Mouse (Mus musculus) liver, adult 2 months (tissue): ENCODE results near the gene Tcf25.

ENCODE experiments used
- CTCF ChIP-seq: fragments of 200-500 bp; IDR thresholded peaks from 2 replicates; pipeline ENCODE4 v1.5.1; 2011; ENCODE audit warnings: low read depth, low read length, control low read depth
- POLR2A ChIP-seq: fragments of 200-500 bp; IDR thresholded peaks from 2 replicates; pipeline ENCODE4 v1.6.1; 2011; ENCODE audit warnings: low read length, control low read depth; ENCODE audit not compliant: insufficient read depth; ENCODE audit errors: extremely low read depth

- TF ChIP-seq CTCF (no peak), POLR2A (no peak)
Observed at GRCm38 (mm10) chr8:123452149-123452548, 78.6 kb downstream of the Tcf25 start.
